Mouse (Mus musculus): Measurements from ENCODE around the gene Sfmbt1.

Gene Sfmbt1

DNA sequence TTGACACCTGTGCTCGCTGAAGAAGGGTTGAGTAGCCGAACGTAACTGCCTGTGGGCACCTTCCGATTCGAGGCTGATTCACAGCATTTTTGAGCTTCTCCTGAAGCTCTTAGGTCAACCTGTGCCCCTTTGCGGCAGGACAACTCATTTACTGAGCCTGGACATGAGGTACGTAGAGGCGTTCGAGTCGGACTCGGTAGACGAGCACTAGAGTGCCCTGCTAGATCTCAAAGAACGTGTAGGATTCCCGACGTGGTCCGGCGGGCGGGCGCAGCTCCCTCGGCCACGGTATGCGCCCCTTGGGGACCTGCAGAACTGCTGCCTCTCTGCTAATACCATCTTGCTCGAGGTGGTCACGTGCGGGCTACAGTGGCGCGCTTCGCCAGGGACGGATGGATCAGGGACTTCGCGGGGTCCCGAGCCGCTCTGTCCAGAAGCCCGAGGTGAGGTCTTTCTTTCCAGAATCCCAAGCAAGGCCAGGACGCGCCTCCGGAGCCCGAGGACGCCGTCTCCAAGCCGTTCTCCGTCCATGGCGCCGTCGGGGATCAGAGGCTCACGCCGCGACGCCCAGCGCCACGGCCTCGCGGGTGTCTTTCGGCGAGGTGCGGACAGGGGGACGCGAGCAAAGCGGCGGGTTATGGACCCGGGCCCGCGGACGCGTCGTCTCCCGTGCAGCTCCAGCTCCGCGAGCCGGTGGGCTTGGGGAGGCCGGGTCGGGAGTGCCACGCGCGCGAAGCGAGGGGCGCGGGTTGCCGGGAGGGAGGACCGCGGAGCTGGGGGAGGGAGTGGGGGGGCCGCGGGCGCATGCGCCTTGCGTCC is at the start of gene Sfmbt1:
Sfmbt1 (plus strand) TSS at position 51 of the 819 bp plus-strand sequence.
- peak in 1 of 2 experiments; percentile 35 for DNase-seq

DNA sequence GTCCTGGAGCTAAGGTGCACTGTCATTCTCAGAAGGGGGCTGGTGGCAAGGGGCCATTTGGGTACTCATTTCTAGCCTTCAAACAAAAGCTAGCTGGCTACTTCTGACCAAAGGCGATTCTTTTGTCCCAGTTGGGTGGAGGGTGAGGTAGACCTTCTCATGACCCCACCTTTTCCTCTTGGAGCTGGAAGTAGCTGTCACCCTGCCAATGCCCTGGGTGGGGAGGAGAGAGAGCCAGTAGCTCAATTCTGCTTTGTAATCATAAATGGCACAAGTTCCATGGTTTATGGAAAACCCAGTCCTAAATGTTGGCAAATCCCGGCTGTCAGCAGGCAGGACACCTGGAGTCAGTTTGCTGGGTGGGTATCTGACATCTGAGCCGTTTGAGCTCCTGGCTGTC is 48.6 kb upstream of the Sfmbt1 start:
- DNase-seq, result no peak

GRCm38 (mm10) chr14:30666604-30667003 is 48.0 kb upstream of the Sfmbt1 start:
- DNase-seq, result no peak

GRCm38 (mm10) chr14:30670161-30670560 is 44.5 kb upstream of the Sfmbt1 start:
- DNase-seq, result no peak

DNA sequence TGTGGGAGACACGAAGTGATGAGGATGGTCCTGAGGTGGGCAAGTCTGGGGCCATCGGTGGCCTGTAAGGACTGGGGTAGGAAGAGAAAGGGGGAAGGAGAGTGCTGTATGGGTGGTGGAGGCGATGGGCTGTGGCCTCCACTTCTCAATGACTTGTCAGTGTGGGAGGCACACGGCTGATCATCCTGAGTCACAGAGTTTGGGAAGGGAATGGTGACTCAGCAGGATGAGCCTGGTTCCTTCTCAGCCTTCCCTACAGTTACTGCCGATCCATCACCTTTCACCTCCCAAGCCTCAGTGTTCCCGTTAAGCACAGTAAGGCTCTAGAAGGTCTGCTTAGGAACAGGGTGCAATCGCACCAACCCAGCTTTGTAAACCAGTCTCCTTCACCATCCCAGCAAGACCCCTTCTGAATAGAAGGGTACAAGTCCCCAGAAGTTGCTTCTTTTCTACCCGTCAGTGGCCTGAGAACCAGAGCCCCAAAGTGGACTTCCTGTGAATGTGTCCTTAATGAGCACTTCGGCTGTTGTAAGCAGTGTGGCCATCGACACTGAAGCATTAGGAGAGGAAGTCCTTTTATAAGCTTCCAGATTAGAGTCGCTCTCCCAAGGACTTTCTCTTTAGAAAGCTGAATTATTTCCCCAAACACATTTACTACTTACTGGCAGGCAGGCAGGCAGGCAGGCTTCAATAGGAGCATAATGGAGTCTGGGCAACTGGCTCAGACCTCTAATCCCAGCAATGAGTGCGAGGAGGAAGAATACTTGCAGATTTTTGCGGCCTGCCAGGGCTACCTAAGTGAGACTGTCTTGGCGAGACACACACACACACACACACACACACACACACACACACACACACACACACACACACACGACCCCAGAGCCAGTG is 43.3 kb upstream of the Sfmbt1 start:
- no peak for DNase-seq

GRCm38 (mm10) chr14:30671986-30672312 is 42.7 kb upstream of the Sfmbt1 start:
- DNase-seq, result peak; percentile 56 to 62

DNA sequence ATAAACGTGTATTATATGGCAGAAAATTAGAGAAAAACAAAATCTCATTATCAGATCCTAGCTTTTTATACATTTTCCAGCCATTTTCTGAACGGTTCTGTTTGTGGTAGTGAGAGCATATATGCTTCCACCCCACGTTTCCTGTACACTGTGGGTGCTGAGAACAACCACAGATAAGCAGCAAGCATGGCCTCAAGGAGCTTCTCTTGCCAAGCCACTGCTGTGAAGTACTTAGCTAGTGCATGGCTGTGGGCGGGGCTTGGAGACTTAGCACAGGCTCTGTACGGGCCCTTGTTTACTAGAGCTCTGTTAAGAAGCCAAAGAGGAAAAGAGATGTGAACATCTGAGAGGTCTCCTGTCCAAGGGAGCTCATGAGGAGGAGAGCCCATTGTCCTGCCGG is 39.7 kb upstream of the Sfmbt1 start:
- peak; percentile 15 to 43 for DNase-seq

DNA sequence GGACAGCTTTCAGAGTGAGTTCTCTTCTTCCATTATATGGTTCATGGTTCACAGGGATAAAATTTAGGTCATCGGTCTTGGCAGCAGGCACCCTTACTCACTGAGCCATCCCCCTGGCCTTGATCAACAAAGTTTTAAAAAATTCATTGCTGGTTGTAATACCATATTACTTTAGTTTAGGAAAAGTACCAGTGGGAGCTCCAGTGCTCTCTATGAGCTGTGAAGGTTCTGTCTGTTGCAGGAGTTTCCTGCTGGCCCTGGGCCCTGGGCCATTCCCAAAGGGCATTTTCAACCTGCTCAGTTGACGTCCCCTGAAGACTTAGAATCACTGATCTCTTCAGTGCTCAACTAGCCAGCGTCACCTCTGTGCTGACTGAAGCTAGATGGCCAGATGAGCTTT is 32.5 kb upstream of the Sfmbt1 start:
- no peak for DNase-seq

DNA sequence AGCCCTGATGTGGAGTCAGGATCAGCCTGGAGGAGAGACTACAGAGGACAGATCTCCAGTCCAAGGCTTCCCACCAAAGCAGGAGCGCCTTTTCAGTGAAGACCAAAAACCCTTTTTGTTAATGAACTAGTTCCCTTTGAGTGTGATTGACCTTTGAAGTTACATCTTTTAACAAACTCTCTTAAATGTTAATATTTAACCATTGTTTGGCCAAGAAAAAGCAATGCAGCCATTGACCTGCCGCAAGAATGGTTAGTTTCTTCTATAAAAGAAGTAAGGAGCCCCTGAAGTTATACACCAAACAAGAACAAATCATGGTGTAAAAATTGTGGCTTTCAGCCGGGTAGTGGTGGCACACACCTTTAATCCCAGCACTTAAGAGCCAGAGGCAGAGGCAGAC is 24.0 kb upstream of the Sfmbt1 start:
- no peak for DNase-seq

- DNase-seq, result no peak
These were observed 22.2 kb upstream of the Sfmbt1 start for GRCm38 (mm10) chr14:30692439-30692838.

GRCm38 (mm10) chr14:30694786-30695185 is 19.9 kb upstream of the Sfmbt1 start:
- DNase-seq, result no peak

DNA sequence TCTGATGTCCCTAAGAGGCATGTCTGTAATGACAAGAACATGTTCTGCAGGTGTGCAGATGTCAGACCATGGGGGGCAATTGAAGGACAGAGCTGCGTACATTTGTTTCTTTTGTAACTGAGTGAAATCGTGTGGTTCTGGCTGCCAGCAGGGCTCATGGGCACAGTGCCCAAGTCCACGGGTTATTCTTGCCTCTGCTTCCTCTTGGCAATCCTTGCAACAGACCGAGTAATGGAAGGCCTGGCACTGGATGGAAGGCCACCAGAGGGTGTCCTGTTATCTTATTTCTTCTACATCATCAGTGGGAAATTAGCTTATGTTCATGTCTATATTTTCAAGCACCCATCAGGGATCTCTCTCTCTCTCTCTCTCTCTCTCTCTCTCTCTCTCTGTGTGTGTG is 19.0 kb upstream of the Sfmbt1 start:
- DNase-seq, result no peak

DNA sequence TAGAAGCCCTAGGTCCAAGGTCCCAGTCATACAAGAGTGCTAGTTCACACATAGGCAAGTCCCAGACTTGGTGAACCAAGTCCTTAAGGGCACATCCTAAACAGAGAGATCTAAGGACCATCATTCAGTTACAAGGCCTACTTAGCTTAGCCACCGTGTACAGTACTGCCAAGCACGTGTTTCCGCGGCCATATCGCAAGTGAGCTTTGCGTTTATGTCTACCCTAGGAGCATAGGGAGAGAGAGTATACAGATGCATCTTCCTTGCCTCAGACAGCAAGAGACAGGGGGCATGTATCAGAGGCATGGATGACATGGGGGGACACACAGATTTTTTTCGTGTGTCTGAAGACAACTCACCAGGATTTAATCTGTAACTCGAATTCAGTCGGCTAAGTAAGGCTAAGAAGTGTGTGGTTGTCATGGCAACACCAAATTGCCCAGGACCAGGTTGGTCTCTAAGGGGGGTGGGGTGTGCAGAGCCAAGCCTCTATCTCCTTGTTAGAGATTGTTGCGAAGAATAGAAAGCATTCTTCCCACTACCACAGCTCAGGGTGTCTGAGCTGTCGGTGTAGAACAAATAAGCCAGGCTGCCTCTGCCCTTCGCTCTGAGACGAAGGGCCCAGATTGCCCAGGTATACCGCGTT is 17.1 kb upstream of the Sfmbt1 start:
- DNase-seq, result no peak

DNA sequence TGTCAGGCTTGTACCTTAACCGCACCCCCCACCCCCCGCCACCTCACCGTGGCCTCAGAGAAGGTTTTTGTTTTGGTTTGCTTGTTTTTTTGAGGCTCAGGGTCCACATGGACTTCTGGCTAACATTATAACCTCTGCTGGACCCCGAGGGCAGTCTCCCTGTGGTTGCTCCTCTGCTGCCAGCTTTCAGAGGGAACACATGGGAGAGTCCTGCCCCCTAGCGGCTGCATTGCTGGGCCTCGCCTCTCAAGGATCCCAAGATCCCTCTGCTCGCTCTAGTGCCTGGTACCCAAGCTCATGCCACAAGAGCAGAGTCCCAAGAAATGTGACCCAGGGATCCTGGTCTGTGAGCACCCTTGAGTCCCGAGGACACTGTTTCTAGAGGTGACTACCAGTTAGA is 15.0 kb upstream of the Sfmbt1 start:
- no peak for DNase-seq

DNA sequence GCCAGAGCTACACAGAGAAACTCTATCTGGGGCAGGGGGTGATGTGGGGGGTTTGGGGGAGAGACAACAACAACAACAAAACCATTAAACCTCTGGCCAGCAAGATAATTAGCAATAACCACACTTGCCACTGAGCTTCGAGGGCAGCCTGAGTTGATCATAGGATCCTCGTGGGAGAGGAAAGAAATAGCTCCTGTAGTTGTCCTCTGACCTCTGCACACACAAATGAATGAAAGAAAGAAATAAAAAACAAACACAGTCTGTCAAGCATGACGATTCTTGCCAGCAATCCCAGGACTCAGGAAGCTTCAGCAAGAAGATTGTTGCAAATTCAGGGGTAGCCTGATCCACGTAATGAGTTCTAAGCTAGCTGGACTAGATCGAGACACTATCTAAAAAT is 12.1 kb upstream of the Sfmbt1 start:
- no peak for DNase-seq

DNA sequence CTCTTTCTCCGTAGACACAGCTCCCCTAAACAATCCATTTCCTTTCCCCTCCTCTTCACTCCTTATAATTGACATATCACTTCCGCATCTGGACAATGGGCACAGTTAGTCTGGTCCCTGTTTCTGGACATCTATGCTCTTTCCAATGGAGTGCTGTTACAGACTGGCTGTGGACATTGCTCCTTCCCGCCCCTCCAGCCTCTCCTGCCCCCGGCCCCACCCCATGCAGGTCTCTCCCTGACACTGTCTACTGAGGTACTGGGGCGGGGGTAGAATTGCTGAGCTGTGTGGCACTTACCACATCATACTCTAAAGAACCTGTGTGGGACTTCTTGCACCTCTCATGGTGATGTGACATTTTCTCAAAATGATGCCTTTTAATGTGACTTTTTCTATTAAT is 11.6 kb upstream of the Sfmbt1 start:
- DNase-seq, result no peak

- DNase-seq, result no peak
These were observed 10.4 kb upstream of the Sfmbt1 start for GRCm38 (mm10) chr14:30704098-30704855.

DNA sequence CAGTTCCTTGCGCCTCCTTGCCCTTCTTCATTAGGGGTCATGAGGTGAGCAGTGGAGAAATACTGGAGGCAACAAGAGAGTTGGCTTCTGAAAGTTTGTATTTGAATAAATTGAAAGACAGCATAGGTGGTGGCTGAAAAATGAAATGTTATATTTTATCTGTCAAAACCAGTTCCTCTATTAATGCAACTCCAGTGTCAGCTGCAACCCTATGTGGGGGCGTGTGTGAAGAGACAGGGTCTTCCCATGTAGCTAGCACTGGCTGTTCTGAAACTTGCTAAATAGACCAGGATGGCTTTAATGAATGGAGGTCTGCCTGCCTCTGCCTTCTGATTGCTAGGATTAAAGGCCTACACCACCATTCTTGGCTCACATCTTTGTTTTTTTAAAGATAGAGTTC is 2.8 kb upstream of the Sfmbt1 start:
- DNase-seq, result no peak

DNA sequence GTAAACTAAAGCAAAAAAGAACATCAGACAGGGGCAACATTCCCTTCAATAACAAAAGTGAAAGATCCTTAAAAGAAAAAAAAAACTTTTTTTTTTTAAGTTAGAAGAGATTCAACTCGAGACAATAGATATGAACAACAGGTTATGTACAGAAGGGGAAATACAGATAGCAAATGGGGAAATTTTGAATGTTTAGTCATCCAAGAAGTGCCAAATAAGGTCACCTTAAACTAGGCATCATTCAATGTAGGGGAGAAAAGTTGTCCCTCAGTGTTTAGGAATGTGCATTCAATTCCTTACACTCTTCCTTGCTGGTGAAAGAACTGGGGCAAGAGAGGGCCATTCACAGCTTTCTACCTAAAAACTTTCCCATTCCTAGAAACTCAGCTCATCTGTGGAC is 880 bp upstream of the Sfmbt1 start:
- no peak for DNase-seq

DNA sequence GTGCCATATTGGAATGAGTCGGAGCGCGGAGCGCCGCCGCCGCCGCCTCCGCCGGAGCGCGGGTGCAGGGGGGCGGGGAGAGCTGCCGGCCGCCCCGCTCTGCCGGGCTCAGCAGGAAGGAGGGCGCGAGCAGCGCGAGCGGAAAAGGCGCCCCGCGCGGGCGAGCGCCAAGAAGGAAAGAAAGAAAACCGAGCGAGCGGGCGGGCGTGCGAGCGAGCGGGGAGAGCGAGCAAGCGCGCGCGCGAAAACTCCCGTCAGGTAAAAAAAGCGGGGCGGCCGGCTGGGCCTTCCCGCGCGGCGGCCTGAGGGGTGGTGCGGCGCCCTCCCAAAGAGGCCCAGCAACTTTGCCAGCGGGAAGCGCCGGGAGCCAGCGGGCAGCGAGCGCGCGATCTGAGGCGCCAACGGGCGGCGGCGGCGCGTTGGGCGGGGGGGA is 985 bp downstream of the Sfmbt1 start:
- peak; percentile 74 to 77 for DNase-seq

- DNase-seq, result peak; percentile 30 to 41
These were observed 1.7 kb downstream of the Sfmbt1 start for GRCm38 (mm10) chr14:30716051-30716952.

DNA sequence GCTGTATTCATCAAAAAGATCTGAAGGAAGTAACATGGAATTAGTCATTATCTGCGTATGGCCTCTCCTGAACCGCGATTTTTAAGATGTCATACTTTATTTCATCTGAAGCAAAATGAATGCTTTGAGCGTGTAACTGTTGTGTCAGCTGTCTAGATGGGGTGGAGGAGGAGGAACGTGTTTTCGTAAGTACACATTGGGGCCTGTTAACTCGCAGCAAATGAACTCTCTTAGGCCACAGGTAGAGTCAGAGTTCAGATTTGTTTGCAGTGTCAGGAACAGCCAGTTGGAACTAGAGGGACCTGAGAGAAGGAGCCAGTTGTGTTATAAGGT is 2.3 kb downstream of the Sfmbt1 start:
- no peak for DNase-seq
